Mouse (Mus musculus) embryonic facial prominence, embryonic 11.5 days (tissue): ENCODE results near the gene Atg14. TPM values are rescaled to one million over a fixed set of nuclear protein-coding genes. Genes with fewer than 3 reads are reported as not detected.

Experiments used
- ATAC-seq: fragments of 200-750 bp; cut with Nextera tagmentation; replicated peaks from 2 replicates; pipeline ENCODE4 v1.8.0; 2017; ENCODE audit warnings: low read depth; ENCODE audit not compliant: insufficient number of reproducible peaks, low FRiP score, low TSS enrichment
- DNase-seq: peaks from one replicate; pipeline ENCODE4 v3.0.0-alpha.2; 2015; ENCODE audit warnings: low spot score
- H3K27ac ChIP-seq: fragments of 300-500 bp; sonication (generic); replicated peaks from 2 replicates; pipeline ENCODE4 v1.5.1; 2014; ENCODE audit warnings: mild to moderate bottlenecking, low read depth, low read length, control low read depth
- H3K27me3 ChIP-seq: fragments of 300-500 bp; sonication (generic); 2 replicates; pipeline ENCODE4 v1.6.1; 2014; ENCODE audit warnings: mild to moderate bottlenecking, low read length, moderate library complexity, mixed read lengths; ENCODE audit not compliant: control insufficient read depth, insufficient read depth
- H3K36me3 ChIP-seq: fragments of 300-500 bp; sonication (generic); replicated peaks from 2 replicates; pipeline ENCODE4 v1.6.1; 2014; ENCODE audit warnings: low read depth, mild to moderate bottlenecking, low read length, moderate library complexity, mixed read lengths; ENCODE audit not compliant: control insufficient read depth, insufficient read depth
- H3K4me1 ChIP-seq: fragments of 300-500 bp; sonication (generic); 2 replicates; pipeline ENCODE4 v1.6.1; 2014; ENCODE audit warnings: low read length, mixed read lengths; ENCODE audit not compliant: control insufficient read depth, insufficient read depth
- H3K4me2 ChIP-seq: fragments of 300-500 bp; sonication (generic); 2 replicates; pipeline ENCODE4 v1.6.1; 2014; ENCODE audit warnings: low read depth, mild to moderate bottlenecking, control low read depth, low read length, moderate library complexity
- H3K4me3 ChIP-seq: fragments of 300-500 bp; sonication (generic); 2 replicates; pipeline ENCODE4 v1.5.1; 2014; ENCODE audit warnings: low read depth, low read length, control low read depth
- H3K9ac ChIP-seq: fragments of 300-500 bp; sonication (generic); replicated peaks from 2 replicates; pipeline ENCODE4 v1.6.1; 2014; ENCODE audit warnings: mild to moderate bottlenecking, control low read depth, low read length
- H3K9me3 ChIP-seq: fragments of 300-500 bp; sonication (generic); replicated peaks from 2 replicates; pipeline ENCODE4 v1.6.1; 2016; ENCODE audit warnings: mild to moderate bottlenecking, low read length, inconsistent platforms, mixed read lengths; ENCODE audit not compliant: control insufficient read depth
- WGBS: fragments of 180-500 bp; shearing (Covaris S2); extraction: QIAGEN DNeasy Blood & Tissue Kit; methylation state at CpG from one replicate; pipeline ENCODE4 v1.1.7; 2014; 5-methylcytosine and 5-hydroxymethylcytosine counted together
- polyA plus RNA-seq: library from polyadenylated mRNA; unstranded; fragments of >200 nt; fragmentation: Nextera tagmentation; extraction: Ambion mirVana; gene quantifications from 2 replicates; pipeline ENCODE4 v1.2.1, GENCODE M21; 2014

Gene Atg14
- polyA plus RNA-seq, 1 experiment from 2014 or later: 18.9 TPM

DNA sequence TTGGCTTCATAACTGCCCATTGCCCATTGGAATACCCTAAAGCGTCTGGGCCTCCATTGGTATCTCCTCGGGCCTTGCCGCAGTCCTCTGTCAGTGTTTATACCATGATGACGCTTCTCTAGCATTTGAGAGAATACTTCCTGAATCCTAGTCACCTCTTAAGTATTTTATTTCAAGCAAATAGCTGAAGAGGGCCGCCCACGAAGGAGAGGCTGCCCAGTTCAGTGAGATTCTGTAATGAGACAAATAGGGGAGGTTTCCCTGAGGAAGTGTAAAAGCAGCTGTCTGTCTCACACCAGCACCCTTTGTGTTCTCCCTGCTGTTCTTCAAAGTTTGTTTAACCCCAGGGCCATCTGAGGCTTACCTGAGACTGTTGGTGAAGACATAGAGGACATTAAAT, 53.7 kb downstream of the Atg14 start:
- no peaks in the 10 kb centered on the region for H3K4me1 ChIP-seq
- ATAC-seq: no peak
- 88% methylated on average over 6 of the region's 6 CpGs for whole genome bisulfite sequencing

DNA sequence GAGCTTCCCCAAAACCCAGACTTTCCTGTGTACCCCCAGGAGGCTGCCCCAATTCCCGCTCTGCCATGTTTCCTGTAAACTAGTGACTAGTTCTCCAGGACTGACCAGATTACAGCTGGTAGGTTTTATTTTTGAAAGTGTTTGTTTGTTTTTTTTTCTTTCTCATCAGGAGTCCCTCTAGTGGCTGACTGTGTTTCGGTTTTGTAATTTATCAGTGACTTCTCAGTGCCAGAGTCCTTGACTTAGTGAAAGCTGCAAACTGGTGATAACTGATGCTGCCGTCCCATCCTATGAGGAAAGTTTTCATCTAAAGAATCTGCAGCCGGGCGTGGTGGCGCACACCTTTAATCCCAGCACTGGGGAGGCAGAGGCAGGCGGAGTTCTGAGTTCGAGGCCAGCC, 54.8 kb downstream of the Atg14 start:
- no peaks in the 10 kb centered on the region for H3K27me3 ChIP-seq
- ATAC-seq (no peak), DNase-seq (peak; percentile 6)
- 86% methylated on average over 8 of the region's 8 CpGs for WGBS
- no peaks in the 10 kb centered on the region for H3K4me1 ChIP-seq
- no peak overlapping the region for H3K27ac ChIP-seq
- H3K4me2 ChIP-seq: no peak overlapping the region
- H3K9me3 ChIP-seq: no peaks in the 10 kb centered on the region
- no peak overlapping the region for H3K9ac ChIP-seq
- H3K4me3 ChIP-seq: no peak overlapping the region
- no peaks in the 10 kb centered on the region for H3K36me3 ChIP-seq

More for the DNA sequence above, 53.7 kb downstream of the Atg14 start:
- H3K27me3 ChIP-seq: no peaks in the 10 kb centered on the region
- H3K4me3 ChIP-seq: no peak overlapping the region
- H3K4me2 ChIP-seq: no peak overlapping the region
- H3K36me3 ChIP-seq: no peaks in the 10 kb centered on the region
- H3K9me3 ChIP-seq: no peaks in the 10 kb centered on the region
- no peak overlapping the region for H3K9ac ChIP-seq
- DNase-seq: no peak
- no peak overlapping the region for H3K27ac ChIP-seq

DNA sequence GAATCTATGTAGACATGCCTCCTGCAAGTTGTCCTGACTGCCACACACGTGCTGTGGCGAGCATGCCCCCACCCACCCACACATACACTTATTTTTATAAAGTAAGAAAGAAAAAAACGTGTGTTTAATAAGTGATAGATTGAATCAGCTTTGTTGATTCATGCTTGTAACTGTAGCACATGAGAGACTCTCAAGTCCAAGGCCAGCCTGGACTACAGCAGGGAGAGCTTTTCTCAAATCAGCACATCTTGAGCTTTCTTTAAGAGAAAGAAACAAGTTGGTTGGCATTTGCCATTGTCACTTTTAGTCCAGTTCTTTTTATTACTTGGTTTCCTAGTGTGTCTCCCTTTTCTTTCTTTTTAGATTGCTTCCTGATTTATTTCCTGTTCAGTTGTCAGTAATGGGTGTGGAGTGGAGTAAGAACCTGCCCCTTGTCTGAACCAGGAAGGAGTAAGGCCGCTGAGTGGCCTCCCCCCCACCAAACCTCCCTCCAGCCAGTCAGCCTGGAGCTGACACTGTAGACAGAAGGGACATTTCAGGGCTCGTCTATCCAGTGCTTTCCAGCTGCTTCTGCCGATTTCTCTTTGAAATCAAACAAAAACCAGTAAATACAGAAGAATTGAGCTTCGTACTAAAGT, 55.5 kb downstream of the Atg14 start:
- Histone ChIP-seq H3K36me3 (no peaks in the 10 kb centered on the region), H3K27ac (no peak overlapping the region), H3K9me3 (no peaks in the 10 kb centered on the region), H3K4me2 (no peak overlapping the region), H3K4me1 (no peaks in the 10 kb centered on the region), H3K27me3 (no peaks in the 10 kb centered on the region), H3K9ac (no peak overlapping the region), H3K4me3 (no peak overlapping the region)
- ATAC-seq (no peak), DNase-seq (no peak)
- 65% methylated on average over 7 of the region's 7 CpGs for WGBS

DNA sequence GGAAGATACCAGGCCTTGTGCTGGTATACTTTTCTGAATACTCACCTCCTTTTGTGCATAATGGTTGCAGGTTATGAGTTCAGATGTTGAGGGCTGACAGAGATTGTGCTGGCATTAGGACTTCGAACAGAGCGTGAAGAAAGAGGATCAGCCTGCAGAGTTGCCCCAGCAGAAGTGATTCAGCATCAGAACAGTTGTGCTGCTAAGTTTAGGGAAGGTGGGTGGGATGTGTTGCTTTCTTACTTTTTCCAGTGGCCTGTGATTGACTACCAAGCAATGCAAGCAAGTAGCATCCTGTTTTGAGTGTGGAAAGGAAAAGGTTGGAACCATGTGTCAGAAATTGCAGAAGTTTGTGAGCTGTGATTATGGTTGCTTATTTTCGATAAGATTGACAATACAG, 56.8 kb downstream of the Atg14 start:
- 90% methylated on average over 3 of the region's 3 CpGs for WGBS
- Histone ChIP-seq H3K4me2 (no peak overlapping the region), H3K36me3 (no peaks in the 10 kb centered on the region), H3K4me1 (no peaks in the 10 kb centered on the region), H3K27me3 (no peaks in the 10 kb centered on the region), H3K9me3 (no peaks in the 10 kb centered on the region), H3K27ac (no peak overlapping the region), H3K9ac (no peak overlapping the region), H3K4me3 (no peak overlapping the region)
- DNase-seq (no peak), ATAC-seq (no peak)

DNA sequence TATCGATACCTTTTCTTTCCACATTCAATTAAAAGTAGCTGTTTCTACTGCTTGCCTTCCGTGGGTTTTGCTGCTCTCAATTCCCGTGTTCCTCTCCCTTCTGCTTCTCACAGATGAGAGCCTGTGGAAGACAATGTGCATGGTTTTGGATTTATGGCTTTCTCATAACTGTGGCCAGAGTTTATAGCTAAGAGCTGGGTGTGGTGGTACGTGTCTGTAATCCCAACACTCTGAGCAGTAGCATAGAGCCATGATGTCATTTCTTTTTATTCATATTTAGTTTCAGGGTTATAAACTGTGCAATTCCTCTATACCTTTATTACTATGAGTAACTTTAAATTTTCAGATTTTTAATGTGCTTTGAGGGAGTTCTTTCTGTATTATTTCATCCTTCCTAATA, 60.2 kb downstream of the Atg14 start:
- H3K4me1 ChIP-seq: no peaks in the 10 kb centered on the region
- H3K27me3 ChIP-seq: no peaks in the 10 kb centered on the region
- H3K36me3 ChIP-seq: no peaks in the 10 kb centered on the region
- WGBS: 91% methylated on average over 4 of the region's 4 CpGs
- H3K4me2 ChIP-seq: no peak overlapping the region
- H3K9ac ChIP-seq: no peak overlapping the region
- ATAC-seq (no peak), DNase-seq (no peak)
- no peak overlapping the region for H3K4me3 ChIP-seq
- H3K27ac ChIP-seq: no peak overlapping the region
- no peaks in the 10 kb centered on the region for H3K9me3 ChIP-seq

DNA sequence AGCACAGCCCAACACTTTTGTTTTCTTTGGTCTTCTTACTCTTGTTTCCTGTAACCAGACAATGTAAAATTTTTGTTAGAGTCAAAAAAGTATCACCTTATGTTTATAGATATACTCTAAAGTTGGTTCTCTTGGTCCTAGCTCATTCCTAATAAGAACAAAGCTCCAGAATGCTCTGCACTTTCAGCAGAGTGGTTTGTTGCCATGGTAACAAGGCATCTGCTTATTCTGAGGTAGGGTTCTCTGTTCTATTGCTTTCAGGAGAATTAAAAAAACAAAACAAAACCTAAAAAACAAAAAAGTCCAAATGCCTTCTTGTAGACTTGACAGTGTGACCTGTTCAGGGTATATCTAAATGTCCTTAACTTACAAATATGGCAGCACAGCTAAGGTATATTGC, 62.4 kb downstream of the Atg14 start:
- no peak for DNase-seq

DNA sequence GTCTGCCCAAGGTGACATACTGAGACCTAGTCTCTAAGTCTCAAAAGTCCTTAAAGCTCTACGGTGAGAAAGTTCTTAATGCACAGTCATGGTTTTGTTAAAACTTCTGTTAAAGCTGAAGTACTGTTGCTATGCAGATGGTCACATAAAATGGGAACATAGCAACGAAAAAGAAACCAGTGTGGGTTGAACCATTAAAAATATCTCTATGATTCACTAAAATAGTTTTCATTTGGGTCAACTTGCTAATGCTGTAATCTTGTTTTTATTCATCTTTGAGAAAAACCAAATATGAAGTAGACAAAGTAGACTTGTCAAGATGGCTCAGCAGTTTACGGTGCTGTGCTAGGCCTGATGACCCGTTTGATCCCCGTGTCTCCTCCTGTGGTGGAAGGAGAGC, 63.8 kb downstream of the Atg14 start:
- no peak for ATAC-seq
- WGBS: 92% methylated on average over 5 of the region's 5 CpGs

More for the DNA sequence above, 62.4 kb downstream of the Atg14 start:
- Histone ChIP-seq H3K4me2 (no peak overlapping the region), H3K4me1 (no peaks in the 10 kb centered on the region), H3K4me3 (no peak overlapping the region), H3K9ac (no peak overlapping the region), H3K27ac (no peak overlapping the region), H3K9me3 (no peaks in the 10 kb centered on the region), H3K36me3 (no peaks in the 10 kb centered on the region), H3K27me3 (no peaks in the 10 kb centered on the region)
- no peak for ATAC-seq

DNA sequence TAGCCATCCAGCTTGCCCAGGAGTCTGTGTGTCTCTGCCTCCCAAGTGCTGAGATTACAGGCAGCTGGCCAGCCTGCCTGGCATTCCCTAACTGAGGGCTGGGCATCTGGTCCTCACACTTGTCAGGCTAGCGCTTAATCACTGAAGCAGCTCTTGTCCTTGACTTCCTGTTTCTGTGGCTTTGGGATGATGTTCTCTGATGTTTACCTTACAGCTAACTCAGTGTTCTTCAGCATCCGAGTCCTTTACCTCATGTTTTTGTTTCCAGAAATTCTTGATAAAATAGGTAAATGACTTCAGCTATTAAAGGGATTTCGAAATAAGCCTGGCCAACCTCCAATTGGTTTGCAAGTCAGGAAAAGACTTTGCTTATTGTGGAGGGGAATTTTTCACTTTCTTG, 66.4 kb downstream of the Atg14 start:
- no peak overlapping the region for H3K27ac ChIP-seq
- no peaks in the 10 kb centered on the region for H3K9me3 ChIP-seq
- H3K27me3 ChIP-seq: no peaks in the 10 kb centered on the region
- 91% methylated on average over 3 of the region's 3 CpGs for WGBS
- no peak overlapping the region for H3K4me3 ChIP-seq
- no peaks in the 10 kb centered on the region for H3K4me1 ChIP-seq
- ATAC-seq (no peak), DNase-seq (no peak)
- no peak overlapping the region for H3K4me2 ChIP-seq
- no peak overlapping the region for H3K9ac ChIP-seq
- no peaks in the 10 kb centered on the region for H3K36me3 ChIP-seq

More for the DNA sequence above, 63.8 kb downstream of the Atg14 start:
- Histone ChIP-seq H3K9ac (no peak overlapping the region), H3K9me3 (no peaks in the 10 kb centered on the region), H3K4me3 (no peak overlapping the region), H3K4me1 (no peaks in the 10 kb centered on the region), H3K27me3 (no peaks in the 10 kb centered on the region), H3K4me2 (no peak overlapping the region), H3K36me3 (no peaks in the 10 kb centered on the region), H3K27ac (no peak overlapping the region)
- no peak for DNase-seq
